Mouse (Mus musculus): ENCODE measurements around the gene Syt7. TPM values are rescaled to one million over a fixed set of nuclear protein-coding genes. Genes with fewer than 3 reads are reported as not detected.
A peak's percentile ranks its signal among the peaks of the same experiment; 100 is the strongest.

Syt7 gene
- total and polyA plus RNA-seq, 2 experiments from 2014 or later, result 0.96 to 5.0 TPM

DNA sequence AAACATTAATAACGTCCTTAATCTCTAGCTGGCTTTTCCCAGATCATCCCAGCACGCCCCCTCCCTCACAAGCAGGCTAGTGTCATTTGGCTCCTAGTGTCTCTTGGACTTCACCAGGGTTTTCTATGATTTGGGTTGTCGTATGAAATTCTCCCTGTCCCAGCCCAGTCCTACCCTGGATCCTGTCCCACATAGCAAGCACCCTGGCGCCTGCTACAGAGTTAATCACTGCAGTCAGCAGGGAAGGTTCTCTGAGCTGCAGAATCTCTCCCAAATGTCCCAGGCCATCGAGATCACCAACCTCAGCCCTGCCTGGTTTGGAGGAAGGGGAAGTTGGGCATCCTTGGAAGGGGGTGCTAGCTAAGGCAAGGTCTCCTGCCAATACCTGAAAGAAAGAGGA is 26.6 kb downstream of the Syt7 start:
- no peak for TF ChIP-seq EP300 (IDR thresholded peaks at IDR 0.05; ENCODE audit: low read depth)
- no peak for TF ChIP-seq CTCF (IDR thresholded peaks at IDR 0.05; ENCODE audit: low read depth)
- WGBS, result 55% methylated on average over 5 of the region's 5 CpGs
- Histone ChIP-seq H3K4me3 (ENCODE audit: low read depth, low read length) (no peak overlapping the region), H3K4me1 (ENCODE audit: control insufficient read depth, insufficient read depth) (peaks cover 17% of the 10 kb centered on the region), H3K27me3 (ENCODE audit: control insufficient read depth, insufficient read depth, low read length) (no peaks in the 10 kb centered on the region), H3K9me3 (replicated peaks; ENCODE audit: control insufficient read depth, low read length) (no peaks in the 10 kb centered on the region), H3K4me2 (ENCODE audit: low read depth, low read length) (no peak overlapping the region), H3K36me3 (replicated peaks; ENCODE audit: control insufficient read depth, insufficient read depth, low read length) (no peaks in the 10 kb centered on the region), H3K9ac (replicated peaks; ENCODE audit: low read depth, low read length) (no peak overlapping the region), H3K27ac (ENCODE audit: low read depth) (0 out of 2 replicates have a peak overlapping the region, but pooled peaks have one; percentile 4)
- no peak for DNase-seq (ENCODE audit: low spot score)
- ATAC-seq (ENCODE audit: insufficient read depth, low read depth), result no peak

DNA sequence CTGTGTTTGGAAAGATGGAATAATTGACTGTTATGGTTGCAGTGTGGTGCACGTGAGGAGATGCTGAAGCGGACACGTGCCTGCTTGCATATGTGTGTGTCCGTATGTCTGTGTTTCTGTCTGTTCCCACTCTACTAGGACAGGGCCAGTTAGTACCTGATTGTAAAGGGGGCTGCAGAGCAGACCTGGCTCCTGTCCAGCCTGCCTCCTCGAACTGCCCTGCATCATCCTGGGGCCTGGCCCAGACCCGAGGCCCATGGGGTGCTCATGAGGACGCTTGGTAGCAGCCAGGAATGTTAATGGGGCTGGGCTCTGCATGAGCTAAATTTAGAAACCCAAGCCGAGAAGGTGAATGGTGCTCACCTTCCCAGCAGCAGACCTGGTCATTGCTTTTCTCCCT is 28.0 kb downstream of the Syt7 start:
- DNase-seq (ENCODE audit: low spot score), result peak; percentile 90
- H3K4me1 ChIP-seq (ENCODE audit: control insufficient read depth, insufficient read depth), result peaks cover 17% of the 10 kb centered on the region
- H3K9me3 ChIP-seq (replicated peaks; ENCODE audit: control insufficient read depth, low read length), result no peaks in the 10 kb centered on the region
- peak overlapping the region; percentile 37; the same call in 1 of the 2 replicates for H3K9ac ChIP-seq (replicated peaks; ENCODE audit: low read depth, low read length)
- 30% methylated on average over 8 of the region's 8 CpGs for WGBS
- peak; percentile 92 for ATAC-seq (ENCODE audit: insufficient read depth, low read depth)
- no peaks in the 10 kb centered on the region for H3K36me3 ChIP-seq (replicated peaks; ENCODE audit: control insufficient read depth, insufficient read depth, low read length)
- H3K4me3 ChIP-seq (ENCODE audit: low read depth, low read length), result 0 out of 2 replicates have a peak overlapping the region, but pooled peaks have one; percentile 3
- peak overlapping the region; percentile 97 for H3K27ac ChIP-seq (ENCODE audit: low read depth)
- peak; percentile 63; the same call in 1 of the 2 replicates for TF ChIP-seq EP300 (IDR thresholded peaks at IDR 0.05; ENCODE audit: low read depth)
- no peak for TF ChIP-seq CTCF (IDR thresholded peaks at IDR 0.05; ENCODE audit: low read depth)
- H3K27me3 ChIP-seq (ENCODE audit: control insufficient read depth, insufficient read depth, low read length), result no peaks in the 10 kb centered on the region
- H3K4me2 ChIP-seq (ENCODE audit: low read depth, low read length), result peak overlapping the region; percentile 48

DNA sequence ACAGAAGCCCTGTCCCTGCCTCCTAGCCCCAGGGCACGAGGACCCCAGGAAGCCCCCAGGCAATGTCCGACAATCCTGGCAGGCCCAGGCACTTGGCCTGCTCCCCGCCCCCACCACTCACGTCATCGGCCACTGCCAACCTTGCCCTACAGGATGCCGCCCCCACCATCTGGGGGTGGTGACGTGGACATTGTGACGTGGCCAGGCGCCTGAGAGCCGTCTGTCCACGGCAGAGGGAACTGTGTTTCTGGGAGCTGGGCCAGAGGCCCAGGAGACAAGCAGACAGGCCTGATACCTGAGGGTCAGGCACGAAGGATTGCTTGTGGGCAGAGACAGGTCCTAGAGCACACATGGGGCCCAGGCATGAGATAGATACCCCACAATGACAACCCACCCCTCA is 28.5 kb downstream of the Syt7 start:
- H3K4me3 ChIP-seq (ENCODE audit: low read depth, low read length), result 0 out of 2 replicates have a peak overlapping the region, but pooled peaks have one; percentile 3
- H3K9ac ChIP-seq (replicated peaks; ENCODE audit: low read depth, low read length), result peak overlapping the region; percentile 37; the same call in 1 of the 2 replicates
- ATAC-seq (ENCODE audit: insufficient read depth, low read depth) (peak; percentile 93), DNase-seq (ENCODE audit: low spot score) (peak; percentile 86)
- 16% methylated on average over 12 of the region's 12 CpGs for WGBS
- H3K9me3 ChIP-seq (replicated peaks; ENCODE audit: control insufficient read depth, low read length), result no peaks in the 10 kb centered on the region
- TF ChIP-seq EP300 (IDR thresholded peaks at IDR 0.05; ENCODE audit: low read depth), result no peak; the same call in 1 of the 2 replicates
- TF ChIP-seq CTCF (IDR thresholded peaks at IDR 0.05; ENCODE audit: low read depth), result no peak
- H3K27ac ChIP-seq (ENCODE audit: low read depth), result peak overlapping the region; percentile 97
- H3K27me3 ChIP-seq (ENCODE audit: control insufficient read depth, insufficient read depth, low read length), result no peaks in the 10 kb centered on the region
- H3K36me3 ChIP-seq (replicated peaks; ENCODE audit: control insufficient read depth, insufficient read depth, low read length), result no peaks in the 10 kb centered on the region
- H3K4me1 ChIP-seq (ENCODE audit: control insufficient read depth, insufficient read depth), result peaks cover 17% of the 10 kb centered on the region
- H3K4me2 ChIP-seq (ENCODE audit: low read depth, low read length), result peak overlapping the region; percentile 48

DNA sequence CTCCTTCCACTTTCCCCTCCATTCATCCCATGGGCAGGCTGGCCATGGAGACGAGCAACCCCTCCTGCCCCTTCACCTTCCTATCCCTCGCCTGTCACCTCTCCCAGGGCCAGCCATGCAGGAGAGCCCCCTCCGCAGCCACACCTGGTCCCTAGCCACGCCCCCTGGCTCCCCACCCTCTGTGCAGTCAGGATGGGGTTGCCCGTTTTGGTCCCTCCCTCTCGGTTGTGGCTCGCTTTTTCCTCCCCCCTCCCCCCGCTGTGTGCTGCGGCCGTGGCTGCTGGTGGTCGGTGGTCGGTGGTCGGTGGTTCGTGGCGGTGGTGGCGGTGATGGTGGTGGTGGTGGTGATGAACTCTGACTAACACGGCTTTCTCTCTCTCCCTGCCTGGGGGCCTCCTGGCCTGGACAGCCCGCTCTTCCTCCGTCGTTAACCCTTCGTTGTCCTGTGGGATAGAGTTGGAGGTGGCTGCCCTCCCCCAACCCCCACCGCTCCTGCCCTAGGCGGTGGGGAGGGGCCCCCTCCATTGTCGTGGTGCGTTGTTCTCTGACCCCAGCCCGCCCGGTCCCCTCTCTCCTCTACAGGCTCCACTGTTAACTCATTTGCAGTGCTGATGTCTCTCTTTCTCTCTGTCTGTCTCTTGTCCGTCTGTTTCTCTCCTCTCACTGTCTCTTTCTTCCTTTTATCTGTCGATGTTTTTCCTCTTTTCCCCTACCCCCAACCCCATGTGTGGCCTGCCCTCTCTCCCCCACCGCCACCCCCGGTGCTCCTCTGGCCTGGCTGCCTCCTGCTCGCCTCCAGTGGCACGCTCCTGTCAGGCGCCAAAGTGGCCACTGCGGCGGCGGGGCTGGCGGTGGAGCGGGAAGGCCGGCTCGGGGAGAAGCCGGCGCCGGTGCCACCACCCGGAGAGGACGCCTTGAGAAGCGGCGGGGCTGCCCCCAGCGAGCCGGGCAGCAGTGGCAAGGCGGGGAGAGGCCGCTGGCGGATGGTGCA is 33.4 kb downstream of the Syt7 start:
- Histone ChIP-seq H3K4me1 (ENCODE audit: control insufficient read depth, insufficient read depth) (peaks cover 14% of the 10 kb centered on the region), H3K27me3 (ENCODE audit: control insufficient read depth, insufficient read depth, low read length) (peaks cover 7% of the 10 kb centered on the region), H3K9ac (replicated peaks; ENCODE audit: low read depth, low read length) (peak overlapping the region; percentile 41; the same call in 1 of the 2 replicates), H3K36me3 (replicated peaks; ENCODE audit: control insufficient read depth, insufficient read depth, low read length) (no peaks in the 10 kb centered on the region), H3K4me3 (ENCODE audit: low read depth, low read length) (peak overlapping the region; percentile 15; the same call in 1 of the 2 replicates), H3K9me3 (replicated peaks; ENCODE audit: control insufficient read depth, low read length) (no peaks in the 10 kb centered on the region), H3K4me2 (ENCODE audit: low read depth, low read length) (peak overlapping the region; percentile 48), H3K27ac (ENCODE audit: low read depth) (no peak overlapping the region)
- ATAC-seq (ENCODE audit: insufficient read depth, low read depth) (no peak), DNase-seq (ENCODE audit: low spot score) (no peak)
- WGBS, result 6% methylated on average over 50 of the region's 53 CpGs
- no peak for TF ChIP-seq EP300 (IDR thresholded peaks at IDR 0.05; ENCODE audit: low read depth)
- TF ChIP-seq CTCF (IDR thresholded peaks at IDR 0.05; ENCODE audit: low read depth), result no peak

DNA sequence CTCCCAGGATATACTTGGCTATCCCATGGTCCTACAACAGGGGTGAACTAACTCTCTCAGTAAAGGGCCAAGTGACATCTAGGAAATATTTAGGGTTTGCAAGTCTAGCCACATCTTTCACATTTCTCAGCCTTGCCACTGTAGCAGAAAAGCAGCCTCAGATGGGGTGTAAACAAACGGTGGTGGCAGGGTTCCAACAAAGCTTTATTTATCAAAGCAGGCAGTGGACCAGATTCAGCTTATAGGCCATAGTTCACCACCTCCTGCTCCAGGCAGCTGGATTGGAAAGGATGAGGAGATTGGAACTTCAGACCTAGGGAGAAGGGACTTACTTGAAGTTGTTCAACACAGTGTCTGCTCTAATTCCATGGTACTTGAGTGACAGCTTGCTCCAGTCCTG is 35.9 kb downstream of the Syt7 start:
- DNase-seq (ENCODE audit: low spot score) (no peak), ATAC-seq (ENCODE audit: insufficient read depth, low read depth) (no peak)
- 0 out of 2 replicates have a peak, but pooled peaks cover 3% of the 10 kb centered on the region for H3K4me1 ChIP-seq (ENCODE audit: control insufficient read depth, insufficient read depth)
- H3K4me3 ChIP-seq (ENCODE audit: low read depth, low read length), result no peak overlapping the region
- 44% methylated on average over 1 of the region's 1 CpGs for WGBS
- no peaks in the 10 kb centered on the region for H3K36me3 ChIP-seq (replicated peaks; ENCODE audit: control insufficient read depth, insufficient read depth, low read length)
- H3K27me3 ChIP-seq (ENCODE audit: control insufficient read depth, insufficient read depth, low read length), result peaks cover 7% of the 10 kb centered on the region
- H3K9ac ChIP-seq (replicated peaks; ENCODE audit: low read depth, low read length), result no peak overlapping the region
- H3K9me3 ChIP-seq (replicated peaks; ENCODE audit: control insufficient read depth, low read length), result no peaks in the 10 kb centered on the region
- H3K27ac ChIP-seq (ENCODE audit: low read depth), result no peak overlapping the region
- no peak for TF ChIP-seq CTCF (IDR thresholded peaks at IDR 0.05; ENCODE audit: low read depth)
- no peak for TF ChIP-seq EP300 (IDR thresholded peaks at IDR 0.05; ENCODE audit: low read depth)
- H3K4me2 ChIP-seq (ENCODE audit: low read depth, low read length), result no peak overlapping the region

Data from heart, postnatal 0 days (tissue).